Mouse (Mus musculus): ENCODE data around the gene Car5a. TPM values are rescaled to one million over a fixed set of nuclear protein-coding genes. Genes with fewer than 3 reads are reported as not detected.

The Car5a gene
- polyA plus RNA-seq, 1 experiment: not detected

GRCm38 (mm10) chr8:121884181-121884580 is 60.5 kb downstream of the Car5a start:
- TF ChIP-seq POLR2A (IDR thresholded peaks at IDR 0.05; ENCODE audit: control insufficient read depth, extremely low read depth, insufficient read depth, low read length, poor library complexity): no peak
- no peak for TF ChIP-seq CTCF (IDR thresholded peaks at IDR 0.05; ENCODE audit: borderline replicate concordance, control insufficient read depth, extremely low read depth, insufficient read depth, low read length, poor library complexity)
- Histone ChIP-seq H3K27ac (ENCODE audit: control insufficient read depth, insufficient read depth, low read length) (no peak overlapping the region), H3K36me3 (ENCODE audit: control insufficient read depth, insufficient read depth, low read length) (peaks cover 24% of the 10 kb centered on the region), H3K27me3 (ENCODE audit: control insufficient read depth, insufficient read depth, low read length) (no peaks in the 10 kb centered on the region), H3K4me1 (replicated peaks; ENCODE audit: control insufficient read depth, insufficient read depth, low read length) (no peaks in the 10 kb centered on the region), H3K4me3 (ENCODE audit: control insufficient read depth, insufficient read depth, low read length) (no peak overlapping the region)
- WGBS: 96% methylated on average over 3 of the region's 3 CpGs
- DNase-seq: no peak

- Histone ChIP-seq H3K4me1 (replicated peaks; ENCODE audit: control insufficient read depth, insufficient read depth, low read length) (no peaks in the 10 kb centered on the region), H3K27ac (ENCODE audit: control insufficient read depth, insufficient read depth, low read length) (no peak overlapping the region), H3K27me3 (ENCODE audit: control insufficient read depth, insufficient read depth, low read length) (no peaks in the 10 kb centered on the region), H3K4me3 (ENCODE audit: control insufficient read depth, insufficient read depth, low read length) (no peak overlapping the region), H3K36me3 (ENCODE audit: control insufficient read depth, insufficient read depth, low read length) (peaks cover 24% of the 10 kb centered on the region)
- WGBS: 96% methylated on average over 5 of the region's 5 CpGs
- DNase-seq: no peak
- TF ChIP-seq CTCF (IDR thresholded peaks at IDR 0.05; ENCODE audit: borderline replicate concordance, control insufficient read depth, extremely low read depth, insufficient read depth, low read length, poor library complexity): no peak
- no peak for TF ChIP-seq POLR2A (IDR thresholded peaks at IDR 0.05; ENCODE audit: control insufficient read depth, extremely low read depth, insufficient read depth, low read length, poor library complexity)
Measured at GRCm38 (mm10) chr8:121881921-121882320, 62.8 kb downstream of the Car5a start.

DNA sequence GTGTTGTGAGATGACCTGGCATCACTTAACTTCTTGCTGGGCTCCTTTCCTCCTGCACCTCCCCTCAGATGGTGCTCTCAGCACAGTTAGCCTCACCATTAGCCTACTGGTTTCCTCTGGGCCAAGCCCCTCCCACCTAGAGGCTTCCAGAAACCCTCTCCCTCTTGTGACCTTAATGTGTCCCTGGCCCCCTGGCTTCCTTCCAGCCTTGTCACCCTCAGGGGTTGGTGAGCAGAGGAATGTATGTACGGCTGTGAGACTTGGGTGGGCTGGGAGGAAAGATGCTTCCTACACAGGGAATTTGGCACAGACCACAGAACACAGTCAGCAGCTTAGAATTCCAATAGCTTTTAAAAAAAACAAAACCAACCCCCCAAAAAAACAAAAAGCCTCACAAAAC is 63.9 kb downstream of the Car5a start:
- H3K4me3 ChIP-seq (ENCODE audit: control insufficient read depth, insufficient read depth, low read length): no peak overlapping the region
- H3K27ac ChIP-seq (ENCODE audit: control insufficient read depth, insufficient read depth, low read length): no peak overlapping the region
- no peaks in the 10 kb centered on the region for H3K4me1 ChIP-seq (replicated peaks; ENCODE audit: control insufficient read depth, insufficient read depth, low read length)
- H3K36me3 ChIP-seq (ENCODE audit: control insufficient read depth, insufficient read depth, low read length): peaks cover 18% of the 10 kb centered on the region
- TF ChIP-seq CTCF (IDR thresholded peaks at IDR 0.05; ENCODE audit: borderline replicate concordance, control insufficient read depth, extremely low read depth, insufficient read depth, low read length, poor library complexity): no peak
- no peak for TF ChIP-seq POLR2A (IDR thresholded peaks at IDR 0.05; ENCODE audit: control insufficient read depth, extremely low read depth, insufficient read depth, low read length, poor library complexity)
- DNase-seq: no peak
- WGBS: 89% methylated on average over 1 of the region's 1 CpGs
- H3K27me3 ChIP-seq (ENCODE audit: control insufficient read depth, insufficient read depth, low read length): no peaks in the 10 kb centered on the region

- Histone ChIP-seq H3K27me3 (ENCODE audit: control insufficient read depth, insufficient read depth, low read length) (no peaks in the 10 kb centered on the region), H3K36me3 (ENCODE audit: control insufficient read depth, insufficient read depth, low read length) (peaks cover 11% of the 10 kb centered on the region), H3K4me3 (ENCODE audit: control insufficient read depth, insufficient read depth, low read length) (no peak overlapping the region), H3K4me1 (replicated peaks; ENCODE audit: control insufficient read depth, insufficient read depth, low read length) (no peaks in the 10 kb centered on the region), H3K27ac (ENCODE audit: control insufficient read depth, insufficient read depth, low read length) (no peak overlapping the region)
- TF ChIP-seq POLR2A (IDR thresholded peaks at IDR 0.05; ENCODE audit: control insufficient read depth, extremely low read depth, insufficient read depth, low read length, poor library complexity) (no peak), CTCF (IDR thresholded peaks at IDR 0.05; ENCODE audit: borderline replicate concordance, control insufficient read depth, extremely low read depth, insufficient read depth, low read length, poor library complexity) (no peak)
- DNase-seq: no peak
- WGBS: 89% methylated on average over 3 of the region's 3 CpGs
Measured at GRCm38 (mm10) chr8:121879712-121880111, 65.0 kb downstream of the Car5a start.

- TF ChIP-seq POLR2A (IDR thresholded peaks at IDR 0.05; ENCODE audit: control insufficient read depth, extremely low read depth, insufficient read depth, low read length, poor library complexity): no peak
- TF ChIP-seq CTCF (IDR thresholded peaks at IDR 0.05; ENCODE audit: borderline replicate concordance, control insufficient read depth, extremely low read depth, insufficient read depth, low read length, poor library complexity): no peak
- H3K4me1 ChIP-seq (replicated peaks; ENCODE audit: control insufficient read depth, insufficient read depth, low read length): no peaks in the 10 kb centered on the region
- H3K27ac ChIP-seq (ENCODE audit: control insufficient read depth, insufficient read depth, low read length): no peak overlapping the region
- H3K36me3 ChIP-seq (ENCODE audit: control insufficient read depth, insufficient read depth, low read length): peaks cover 5% of the 10 kb centered on the region; the same call in 1 of the 2 replicates
- H3K27me3 ChIP-seq (ENCODE audit: control insufficient read depth, insufficient read depth, low read length): no peaks in the 10 kb centered on the region
- 91% methylated on average over 7 of the region's 7 CpGs for WGBS
- no peak for DNase-seq
- no peak overlapping the region for H3K4me3 ChIP-seq (ENCODE audit: control insufficient read depth, insufficient read depth, low read length)
Measured at GRCm38 (mm10) chr8:121877828-121878480, 66.8 kb downstream of the Car5a start.

- 19% methylated on average over 5 of the region's 5 CpGs for WGBS
- peaks cover 3% of the 10 kb centered on the region; the same call in 1 of the 2 replicates for H3K36me3 ChIP-seq (ENCODE audit: control insufficient read depth, insufficient read depth, low read length)
- no peak for TF ChIP-seq POLR2A (IDR thresholded peaks at IDR 0.05; ENCODE audit: control insufficient read depth, extremely low read depth, insufficient read depth, low read length, poor library complexity)
- no peak for TF ChIP-seq CTCF (IDR thresholded peaks at IDR 0.05; ENCODE audit: borderline replicate concordance, control insufficient read depth, extremely low read depth, insufficient read depth, low read length, poor library complexity)
- no peaks in the 10 kb centered on the region for H3K27me3 ChIP-seq (ENCODE audit: control insufficient read depth, insufficient read depth, low read length)
- no peak overlapping the region for H3K27ac ChIP-seq (ENCODE audit: control insufficient read depth, insufficient read depth, low read length)
- no peaks in the 10 kb centered on the region for H3K4me1 ChIP-seq (replicated peaks; ENCODE audit: control insufficient read depth, insufficient read depth, low read length)
- no peak overlapping the region for H3K4me3 ChIP-seq (ENCODE audit: control insufficient read depth, insufficient read depth, low read length)
- DNase-seq: no peak
Measured at GRCm38 (mm10) chr8:121877212-121877611, 67.5 kb downstream of the Car5a start.
